Mouse (Mus musculus) natural killer cell, adult 2 months (primary cell): Measurements from ENCODE around the gene Etnk2.

Experiments used
- DNase-seq, 2 experiments: peaks; one replicate each; pipeline ENCODE4 v3.0.0; 2022; ENCODE audit warnings: low spot score in 2 of 2

The Etnk2 gene

GRCm38 (mm10) chr1:133351762-133352161 lies 11.6 kb upstream of the Etnk2 start:
- DNase-seq: no peak

GRCm38 (mm10) chr1:133353371-133353809 lies 10.0 kb upstream of the Etnk2 start:
- DNase-seq: peak; percentile 52 to 79

- no peak for DNase-seq
Measured at GRCm38 (mm10) chr1:133355469-133355868, 7.9 kb upstream of the Etnk2 start.

- DNase-seq: no peak
Measured at GRCm38 (mm10) chr1:133355912-133356311, 7.5 kb upstream of the Etnk2 start.

- peak in 1 of 2 experiments; percentile 35 for DNase-seq
Measured at GRCm38 (mm10) chr1:133356330-133356729, 7.0 kb upstream of the Etnk2 start.

GRCm38 (mm10) chr1:133361006-133361405 lies 2.4 kb upstream of the Etnk2 start:
- no peak for DNase-seq

GRCm38 (mm10) chr1:133362103-133362502 lies 1.3 kb upstream of the Etnk2 start:
- no peak for DNase-seq

- no peak for DNase-seq
Measured at GRCm38 (mm10) chr1:133364022-133364630, 754 bp downstream of the Etnk2 start.

- DNase-seq: no peak
Measured at GRCm38 (mm10) chr1:133364890-133365289, 1.5 kb downstream of the Etnk2 start.

- DNase-seq: no peak
Measured at GRCm38 (mm10) chr1:133366951-133367605, 3.7 kb downstream of the Etnk2 start.

GRCm38 (mm10) chr1:133367606-133368488 lies 4.5 kb downstream of the Etnk2 start:
- DNase-seq: no peak

GRCm38 (mm10) chr1:133368644-133369043 lies 5.3 kb downstream of the Etnk2 start:
- no peak for DNase-seq

GRCm38 (mm10) chr1:133370352-133370751 lies 7.0 kb downstream of the Etnk2 start:
- no peak for DNase-seq

- DNase-seq: no peak
Measured at GRCm38 (mm10) chr1:133371431-133371830, 8.1 kb downstream of the Etnk2 start.

GRCm38 (mm10) chr1:133372113-133372512 lies 8.7 kb downstream of the Etnk2 start:
- DNase-seq: no peak

GRCm38 (mm10) chr1:133375696-133376346 lies 12.4 kb downstream of the Etnk2 start:
- DNase-seq: no peak

- DNase-seq: no peak
Measured at GRCm38 (mm10) chr1:133377547-133377946, 14.2 kb downstream of the Etnk2 start.

- no peak for DNase-seq
Measured at GRCm38 (mm10) chr1:133379254-133379985, 16.0 kb downstream of the Etnk2 start.

- DNase-seq: no peak
Measured at GRCm38 (mm10) chr1:133379986-133380320, 16.6 kb downstream of the Etnk2 start.

- peak in 1 of 2 experiments; percentile 24 for DNase-seq
Measured at GRCm38 (mm10) chr1:133380347-133381065, 17.1 kb downstream of the Etnk2 start.

GRCm38 (mm10) chr1:133382008-133382407 lies 18.6 kb downstream of the Etnk2 start:
- peak in 1 of 2 experiments; percentile 28 for DNase-seq
